Mouse (Mus musculus) spleen, adult 2 months (tissue): ENCODE measurements around the gene Hnf1a. TPM values are rescaled to one million over a fixed set of nuclear protein-coding genes. Genes with fewer than 3 reads are reported as not detected.

Experiments
- DNase-seq, 2 experiments: peaks; one replicate each; pipeline versions ENCODE4 v3.0.0 to v3.0.0-alpha.2; 2012 to 2021; ENCODE audit warnings: low spot score in 2 of 2, low read depth in 1 of 2
- H3K27ac ChIP-seq: fragments of 200-500 bp; 2 replicates; pipeline ENCODE4 v1.5.1; 2012; ENCODE audit warnings: low read length, inconsistent platforms; ENCODE audit not compliant: insufficient read depth
- H3K27me3 ChIP-seq: fragments of 200-500 bp; 2 replicates; pipeline ENCODE4 v1.6.1; 2012; ENCODE audit warnings: mild to moderate bottlenecking, moderate library complexity, low read length, inconsistent platforms; ENCODE audit not compliant: control insufficient read depth, insufficient read depth
- H3K36me3 ChIP-seq: fragments of 200-500 bp; 2 replicates; pipeline ENCODE4 v1.6.1; 2012; ENCODE audit warnings: mild to moderate bottlenecking, low read length, inconsistent platforms; ENCODE audit not compliant: control insufficient read depth, insufficient read depth
- H3K4me1 ChIP-seq: fragments of 200-500 bp; 2 replicates; pipeline ENCODE4 v1.6.1; 2011; ENCODE audit warnings: inconsistent platforms; ENCODE audit not compliant: control insufficient read depth, insufficient read depth, insufficient read length
- H3K4me3 ChIP-seq: fragments of 200-500 bp; 2 replicates; pipeline ENCODE4 v1.5.1; 2011; ENCODE audit warnings: mild to moderate bottlenecking, inconsistent platforms; ENCODE audit not compliant: insufficient read depth, insufficient read length; ENCODE audit errors: extremely low read depth
- CTCF ChIP-seq: fragments of 200-500 bp; IDR thresholded peaks from 2 replicates; pipeline ENCODE4 v1.5.1; 2011; ENCODE audit warnings: mild to moderate bottlenecking, inconsistent platforms; ENCODE audit not compliant: insufficient read depth, insufficient read length, insufficient replicate concordance; ENCODE audit errors: extremely low read depth
- POLR2A ChIP-seq: fragments of 200-500 bp; IDR thresholded peaks from 2 replicates; pipeline ENCODE4 v1.6.1; 2011; ENCODE audit warnings: low read depth, low read length, inconsistent platforms
- whole genome bisulfite sequencing: fragments of 180-500 bp; shearing (Covaris S2); methylation state at CpG from one replicate; pipeline ENCODE4 v1.1.7; 2018; 5-methylcytosine and 5-hydroxymethylcytosine counted together
- polyA plus RNA-seq: library from polyadenylated mRNA; depleted of rRNA; stranded (reverse); fragments of >200 nt; gene quantifications from 2 replicates; pipeline ENCODE4 v1.2.3, GENCODE M21; 2012

Gene Hnf1a
- polyA plus RNA-seq, 1 experiment = 0.20 TPM

- Histone ChIP-seq H3K27ac (no peak overlapping the region), H3K27me3 (no peaks in the 10 kb centered on the region), H3K4me3 (no peak overlapping the region), H3K4me1 (no peaks in the 10 kb centered on the region), H3K36me3 (no peaks in the 10 kb centered on the region)
- WGBS = 84% methylated on average over 4 of the region's 4 CpGs
- DNase-seq = no peak
- TF ChIP-seq CTCF (no peak), POLR2A (no peak)
These were observed 9.1 kb downstream of the Hnf1a start for GRCm38 (mm10) chr5:114961590-114962360.

GRCm38 (mm10) chr5:114958069-114958468 lies 12.8 kb downstream of the Hnf1a start:
- no peaks in the 10 kb centered on the region for H3K4me1 ChIP-seq
- no peaks in the 10 kb centered on the region for H3K27me3 ChIP-seq
- DNase-seq = no peak
- no peaks in the 10 kb centered on the region for H3K36me3 ChIP-seq
- TF ChIP-seq CTCF (no peak), POLR2A (no peak)
- H3K27ac ChIP-seq = no peak overlapping the region
- no peak overlapping the region for H3K4me3 ChIP-seq
- 86% methylated on average over 5 of the region's 5 CpGs for WGBS

DNA sequence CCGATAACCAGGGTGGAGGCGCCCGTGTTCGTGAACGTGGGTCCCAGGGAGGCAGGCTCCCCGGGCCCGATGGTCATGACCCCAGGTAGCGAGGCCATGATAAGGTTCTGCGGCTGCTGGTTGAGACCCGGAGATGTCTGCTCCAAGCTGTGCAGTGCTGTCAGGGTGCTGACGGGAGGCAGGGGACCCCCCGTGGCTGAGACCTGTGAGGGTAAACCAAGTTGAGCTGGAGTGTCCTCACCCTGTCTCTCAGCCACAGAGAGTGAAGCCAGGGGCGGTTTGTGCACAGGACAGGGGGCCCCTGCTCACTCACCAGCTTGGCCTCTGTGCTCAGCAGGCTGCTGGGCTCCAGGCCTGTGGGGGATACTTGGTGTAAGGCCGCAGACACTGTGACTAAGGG lies 17.6 kb downstream of the Hnf1a start:
- TF ChIP-seq CTCF (no peak), POLR2A (no peak)
- no peak overlapping the region for H3K27ac ChIP-seq
- WGBS = 87% methylated on average over 14 of the region's 14 CpGs
- no peak overlapping the region for H3K4me3 ChIP-seq
- peaks cover 8% of the 10 kb centered on the region for H3K36me3 ChIP-seq
- H3K27me3 ChIP-seq = no peaks in the 10 kb centered on the region
- H3K4me1 ChIP-seq = no peaks in the 10 kb centered on the region
- DNase-seq = no peak

GRCm38 (mm10) chr5:114951279-114951880 lies 19.5 kb downstream of the Hnf1a start:
- H3K27ac ChIP-seq = no peak overlapping the region
- no peak for DNase-seq

GRCm38 (mm10) chr5:114950669-114951068 lies 20.2 kb downstream of the Hnf1a start:
- DNase-seq = no peak
- TF ChIP-seq POLR2A (no peak), CTCF (no peak)
- H3K27me3 ChIP-seq = no peaks in the 10 kb centered on the region
- H3K4me3 ChIP-seq = no peak overlapping the region
- H3K27ac ChIP-seq = no peak overlapping the region
- H3K36me3 ChIP-seq = peaks cover 32% of the 10 kb centered on the region
- 88% methylated on average over 12 of the region's 12 CpGs for WGBS
- H3K4me1 ChIP-seq = no peaks in the 10 kb centered on the region

More at GRCm38 (mm10) chr5:114951279-114951880, 19.5 kb downstream of the Hnf1a start:
- Histone ChIP-seq H3K36me3 (peaks cover 27% of the 10 kb centered on the region), H3K4me1 (no peaks in the 10 kb centered on the region), H3K27me3 (no peaks in the 10 kb centered on the region), H3K4me3 (no peak overlapping the region)
- no peak for TF ChIP-seq CTCF
- TF ChIP-seq POLR2A = no peak
- WGBS = 86% methylated on average over 21 of the region's 21 CpGs

DNA sequence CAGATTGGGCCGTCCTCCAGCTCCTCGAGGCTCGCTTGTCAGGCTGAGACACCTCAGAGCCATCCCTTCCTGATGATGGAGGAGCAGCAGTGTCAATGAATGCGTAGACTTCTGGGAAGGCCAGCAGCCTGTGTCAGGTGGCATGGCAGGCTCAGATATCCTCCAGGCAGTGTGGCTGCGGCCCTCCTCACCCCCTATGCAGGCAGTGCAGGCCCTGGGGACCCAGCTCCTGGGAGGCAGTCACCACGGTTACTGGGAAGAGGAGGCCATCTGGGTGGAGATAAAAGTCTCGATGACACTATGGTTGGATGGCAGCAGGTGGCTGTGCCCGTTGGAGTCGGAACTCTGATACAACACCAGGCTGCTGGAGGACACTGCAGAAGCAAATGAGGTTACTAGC lies 21.1 kb downstream of the Hnf1a start:
- H3K36me3 ChIP-seq = peaks cover 34% of the 10 kb centered on the region
- no peak for DNase-seq
- no peak overlapping the region for H3K4me3 ChIP-seq
- H3K27ac ChIP-seq = no peak overlapping the region
- no peak for TF ChIP-seq CTCF
- no peak for TF ChIP-seq POLR2A
- H3K4me1 ChIP-seq = no peaks in the 10 kb centered on the region
- no peaks in the 10 kb centered on the region for H3K27me3 ChIP-seq
- WGBS = 88% methylated on average over 9 of the region's 9 CpGs

GRCm38 (mm10) chr5:114949316-114949715 lies 21.6 kb downstream of the Hnf1a start:
- Histone ChIP-seq H3K4me1 (no peaks in the 10 kb centered on the region), H3K27ac (no peak overlapping the region), H3K4me3 (no peak overlapping the region), H3K36me3 (peaks cover 34% of the 10 kb centered on the region), H3K27me3 (no peaks in the 10 kb centered on the region)
- DNase-seq = no peak
- no peak for TF ChIP-seq POLR2A
- no peak for TF ChIP-seq CTCF
- 59% methylated on average over 5 of the region's 5 CpGs for WGBS
